Mouse (Mus musculus) hematopoietic stem cell, adult 5-6 weeks (primary cell): Measurements from ENCODE around the gene Gad2. TPM values are rescaled to one million over a fixed set of nuclear protein-coding genes. Genes with fewer than 3 reads are reported as not detected.

Source experiments
- ATAC-seq, 2 experiments: fragments of 125-278 bp in 1 of 2; replicated peaks in 1 of 2; 2 replicates each; pipeline ENCODE4 v1.8.0; 2016 to 2017; ENCODE audit warnings: inconsistent platforms in 2 of 2, mild to moderate bottlenecking in 2 of 2, moderate number of reproducible peaks in 2 of 2, low read depth in 1 of 2, moderate TSS enrichment in 1 of 2; ENCODE audit not compliant: low FRiP score in 2 of 2, poor library complexity in 2 of 2, severe bottlenecking in 2 of 2, insufficient read depth in 1 of 2, low TSS enrichment in 1 of 2
- total RNA-seq: library from RNA; stranded (forward); fragments of 172-1452, 232-1000 nt; gene quantifications from 2 replicates; pipeline ENCODE4 v1.2.3, GENCODE M21; 2017

Gene Gad2
- total RNA-seq, 1 experiment from 2014 or later = 0.10 TPM

- ATAC-seq = no peak
These were observed 114.1 kb downstream of the Gad2 start for GRCm38 (mm10) chr2:22736134-22736533.

- ATAC-seq = no peak
These were observed 117.4 kb downstream of the Gad2 start for GRCm38 (mm10) chr2:22739369-22739768.

GRCm38 (mm10) chr2:22740441-22740840 lies 118.4 kb downstream of the Gad2 start:
- no peak for ATAC-seq

GRCm38 (mm10) chr2:22741222-22741621 lies 119.2 kb downstream of the Gad2 start:
- ATAC-seq = no peak

Other genes with a start within 250 kb of the Gad2 start
- gene Apbb1ip, start 151.9 kb downstream of the Gad2 start, total RNA-seq = 22.7 and 28.1 TPM in 2 replicates